Mouse (Mus musculus): ENCODE data around the gene Chm. TPM values are rescaled to one million over a fixed set of nuclear protein-coding genes. Genes with fewer than 3 reads are reported as not detected.
"Not testable (repeated sequence)": the region's sequence is repeated elsewhere in the genome, so short reads cannot be mapped to it uniquely, and the experiment has no call there.

Chm gene
- 4.4 and 7.5 TPM in 2 replicates for polyA plus RNA-seq (2012; rRNA removed)

GRCm38 (mm10) chrX:113185230-113185985, at the start of gene Chm:
Chm (minus strand) TSS chrX:113185517.
- DNase-seq (ENCODE audit: low spot score) = no peak

GRCm38 (mm10) chrX:113193901-113194300, 8.6 kb upstream of the Chm start:
- no peak for DNase-seq (ENCODE audit: low spot score)

GRCm38 (mm10) chrX:113184569-113185229, 618 bp downstream of the Chm start:
- DNase-seq (ENCODE audit: low spot score) = no peak

GRCm38 (mm10) chrX:113180856-113181255, 4.5 kb downstream of the Chm start:
- DNase-seq (ENCODE audit: low spot score) = not testable (repeated sequence)

- no peak for DNase-seq (ENCODE audit: low spot score)
Observed at GRCm38 (mm10) chrX:113172766-113173165, 12.6 kb downstream of the Chm start.

- no peak for DNase-seq (ENCODE audit: low spot score)
Observed at GRCm38 (mm10) chrX:113172271-113172670, 13.0 kb downstream of the Chm start.

GRCm38 (mm10) chrX:113160268-113160860, 25.0 kb downstream of the Chm start:
- DNase-seq (ENCODE audit: low spot score) = no peak

GRCm38 (mm10) chrX:113084171-113084570, 101.1 kb downstream of the Chm start:
- DNase-seq (ENCODE audit: low spot score) = no peak

GRCm38 (mm10) chrX:113076053-113076452, 109.3 kb downstream of the Chm start:
- no peak for DNase-seq (ENCODE audit: low spot score)

- DNase-seq (ENCODE audit: low spot score) = no peak
Observed at GRCm38 (mm10) chrX:113074823-113075222, 110.5 kb downstream of the Chm start.

GRCm38 (mm10) chrX:113003621-113004020, 181.7 kb downstream of the Chm start:
- no peak for DNase-seq (ENCODE audit: low spot score)

GRCm38 (mm10) chrX:113002192-113002591, 183.1 kb downstream of the Chm start:
- DNase-seq (ENCODE audit: low spot score) = no peak

Other genes with a start within 250 kb of the Chm start
- gene Dach2, start 112.0 kb upstream of the Chm start, polyA plus RNA-seq (2012; rRNA removed) = 0.57 and 0.67 TPM in 2 replicates